Mouse (Mus musculus) large intestine, adult 2 months (tissue): ENCODE measurements at regions not wholly inside any gene's neighbourhood (a gene's known extent, or its start where the extent isn't known, plus 50 kb on each side); places are given as distances from the start of the nearest gene placed in this dataset.

Experiments used
- DNase-seq: peaks from one replicate; pipeline ENCODE4 v3.0.0-alpha.2; 2012; ENCODE audit warnings: low read depth, low spot score
- WGBS: fragments of 180-500 bp; shearing (Covaris S2); methylation state at CpG from one replicate; pipeline ENCODE4 v1.1.7; 2018; 5-methylcytosine and 5-hydroxymethylcytosine counted together

DNA sequence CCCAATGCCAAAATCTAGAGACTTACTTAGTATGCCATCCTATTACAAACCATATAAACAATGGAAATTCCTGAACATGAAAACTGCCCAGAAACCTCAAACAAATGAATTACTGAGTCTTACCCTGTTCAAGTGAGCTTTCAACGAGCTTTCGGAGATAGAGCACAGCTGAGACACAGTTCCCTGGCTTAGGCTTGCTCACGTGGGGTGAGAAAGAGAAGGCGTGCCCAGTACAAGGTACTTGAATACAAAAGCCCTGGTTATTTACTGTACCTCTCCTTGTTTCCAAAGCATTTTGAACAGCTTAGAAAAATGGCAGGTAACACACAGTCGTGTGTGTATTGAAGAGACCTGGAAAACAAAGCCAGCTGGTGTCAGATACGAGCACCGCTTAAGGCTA is 191.8 kb upstream of the Sox9 start:
- 82% methylated on average over 7 of the region's 7 CpGs for WGBS
- no peak for DNase-seq

DNA sequence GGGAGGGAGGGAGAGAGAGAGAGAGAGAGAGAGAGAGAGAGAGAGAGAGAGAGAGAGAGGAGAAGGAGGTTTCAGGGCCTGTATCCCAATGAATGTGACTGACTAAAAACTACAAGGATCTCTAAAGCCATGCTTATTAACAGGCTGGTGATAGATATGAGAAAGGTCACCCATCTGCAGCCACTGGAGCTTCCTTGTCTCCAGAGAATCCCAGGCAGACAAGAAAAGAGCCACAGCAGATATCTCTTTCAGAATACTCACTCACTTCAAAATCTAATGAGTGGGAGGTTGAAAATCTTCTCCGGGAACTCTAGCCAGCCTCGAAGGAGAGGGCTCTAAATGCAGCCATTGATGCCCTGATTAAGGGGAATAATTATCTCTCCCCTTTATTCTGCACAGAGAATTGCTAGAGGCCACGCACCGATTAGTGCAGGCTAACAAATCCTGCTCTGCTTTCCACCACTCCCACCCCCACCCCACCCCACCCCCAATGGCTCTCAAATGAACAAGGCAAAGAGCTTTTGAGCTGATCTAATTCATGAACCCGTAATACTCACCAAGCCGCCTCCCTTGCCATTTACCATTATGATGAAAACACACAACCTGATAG is 189.5 kb upstream of the Sox9 start:
- 81% methylated on average over 6 of the region's 6 CpGs for WGBS
- DNase-seq = no peak

DNA sequence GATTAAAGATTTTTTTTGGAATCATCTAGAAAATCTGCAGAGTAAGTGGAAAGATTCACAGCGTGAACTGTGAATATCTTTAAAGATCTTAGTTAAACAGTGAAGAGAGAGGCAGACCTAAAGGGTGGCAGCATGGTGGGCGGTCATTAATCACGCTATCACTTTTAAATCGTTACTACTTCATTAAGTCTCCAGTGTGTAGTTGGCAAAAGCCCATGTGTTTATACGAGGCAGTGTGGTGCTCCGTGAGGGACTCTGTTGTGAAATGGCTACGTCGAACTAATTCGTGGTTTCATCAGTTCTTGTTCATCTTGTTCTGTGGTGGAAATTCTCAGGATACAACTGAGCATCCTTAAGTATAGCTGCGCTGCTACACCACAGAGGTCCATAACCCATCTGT is 188.2 kb upstream of the Sox9 start:
- 84% methylated on average over 10 of the region's 10 CpGs for WGBS

DNA sequence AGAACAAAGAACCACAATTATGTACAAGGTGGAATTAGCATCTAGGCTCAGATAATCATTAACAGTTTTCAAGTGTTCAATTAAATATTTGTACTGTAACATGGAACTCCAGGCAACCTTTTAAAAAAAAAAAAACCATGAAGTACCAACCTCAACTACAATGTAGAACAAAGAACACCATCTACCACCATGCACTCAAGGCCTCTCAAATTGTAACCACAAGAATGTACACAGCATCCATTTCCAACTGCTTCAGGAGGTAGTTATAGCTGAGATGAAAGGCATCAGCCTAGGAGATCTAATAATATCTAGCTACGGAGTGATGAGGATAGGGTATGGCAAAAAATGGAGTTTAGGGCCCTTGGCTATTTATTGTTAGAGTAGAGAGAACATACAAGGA is 174.7 kb upstream of the Sox9 start:
- WGBS = 92% methylated on average over 1 of the region's 1 CpGs
- DNase-seq = no peak

More for the DNA sequence above, 188.2 kb upstream of the Sox9 start:
- no peak for DNase-seq

DNA sequence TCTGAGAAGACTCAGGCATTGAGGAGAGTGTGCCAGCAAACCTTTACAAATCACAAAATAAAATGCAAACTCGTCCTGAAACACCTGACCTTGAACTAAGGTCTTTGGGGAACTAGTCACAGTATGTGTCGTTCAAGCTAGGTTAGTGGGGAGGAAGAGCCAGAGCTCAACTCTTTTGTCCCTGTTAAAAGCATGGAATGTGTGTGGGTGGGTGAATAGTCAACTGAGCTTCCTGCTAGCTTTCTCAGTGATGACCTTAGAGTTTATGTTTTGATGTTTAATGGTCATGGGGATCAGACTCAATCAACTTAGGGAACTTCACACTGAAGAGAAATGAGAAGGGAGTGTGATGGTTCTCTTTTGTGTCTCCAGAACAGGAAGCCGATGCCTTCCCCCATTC is 172.7 kb upstream of the Sox9 start:
- WGBS = 78% methylated on average over 3 of the region's 3 CpGs

DNA sequence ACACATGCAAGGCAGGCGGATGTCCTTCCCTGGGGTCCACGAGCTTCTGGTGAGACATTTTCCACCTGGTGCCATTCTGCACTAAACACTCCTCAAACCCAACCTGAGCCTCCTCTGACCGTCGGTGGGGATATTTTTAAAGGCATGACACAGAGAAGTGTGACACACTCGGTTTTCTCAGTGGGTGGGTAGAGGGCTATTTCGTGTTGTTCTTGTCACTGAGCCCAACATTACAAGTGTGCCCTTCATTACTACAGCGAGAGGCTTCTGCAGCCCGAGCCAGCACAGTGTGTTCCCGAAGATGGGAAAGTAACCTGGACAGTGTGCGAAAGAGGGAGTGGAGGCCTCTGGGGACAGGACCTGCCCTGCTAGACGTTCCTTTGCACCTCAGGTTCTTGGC is 171.0 kb upstream of the Sox9 start:
- no peak for DNase-seq

More for the DNA sequence above, 172.7 kb upstream of the Sox9 start:
- no peak for DNase-seq

DNA sequence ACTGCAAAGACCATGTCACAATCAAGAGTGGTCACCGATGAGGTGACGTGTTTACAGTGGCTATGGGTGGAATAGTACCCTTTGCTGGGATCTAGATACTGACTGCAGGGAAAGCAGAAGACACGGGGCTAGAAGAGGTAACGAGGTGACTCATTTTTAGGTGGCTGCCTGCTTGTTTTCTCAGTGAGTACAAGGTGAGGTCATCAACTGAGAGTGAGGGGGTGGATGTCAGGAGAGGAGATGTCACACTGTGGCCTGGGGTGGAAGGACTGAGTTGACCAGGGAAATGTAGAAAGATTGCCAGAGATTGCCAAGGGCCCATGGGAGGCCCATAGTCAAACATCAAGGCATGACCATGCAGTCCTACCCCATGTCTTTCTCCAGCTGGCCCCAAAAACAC is 166.4 kb upstream of the Sox9 start:
- 86% methylated on average over 4 of the region's 4 CpGs for WGBS
- DNase-seq = no peak

More for the DNA sequence above, 171.0 kb upstream of the Sox9 start:
- WGBS = 70% methylated on average over 11 of the region's 11 CpGs

DNA sequence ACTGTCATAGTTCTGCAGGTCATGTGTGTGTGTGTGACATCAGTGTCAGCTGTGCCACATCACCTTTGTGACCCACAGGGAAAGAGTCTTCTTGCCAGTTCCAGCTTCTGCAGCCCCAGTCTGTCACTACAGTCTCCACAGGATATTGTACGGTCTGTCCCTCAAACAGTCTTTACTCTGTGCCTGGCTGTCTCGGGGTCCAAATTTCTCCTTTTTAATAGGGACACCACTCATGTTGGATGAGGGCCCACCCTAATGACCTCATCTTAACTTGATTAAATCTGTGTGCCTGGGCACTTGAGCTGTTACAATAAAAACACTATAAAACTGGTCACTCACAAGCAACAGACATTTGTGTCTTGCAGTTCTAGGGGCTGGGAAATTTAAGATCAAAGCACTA is 165.1 kb upstream of the Sox9 start:
- DNase-seq = no peak
- 51% methylated on average over 2 of the region's 2 CpGs for WGBS

DNA sequence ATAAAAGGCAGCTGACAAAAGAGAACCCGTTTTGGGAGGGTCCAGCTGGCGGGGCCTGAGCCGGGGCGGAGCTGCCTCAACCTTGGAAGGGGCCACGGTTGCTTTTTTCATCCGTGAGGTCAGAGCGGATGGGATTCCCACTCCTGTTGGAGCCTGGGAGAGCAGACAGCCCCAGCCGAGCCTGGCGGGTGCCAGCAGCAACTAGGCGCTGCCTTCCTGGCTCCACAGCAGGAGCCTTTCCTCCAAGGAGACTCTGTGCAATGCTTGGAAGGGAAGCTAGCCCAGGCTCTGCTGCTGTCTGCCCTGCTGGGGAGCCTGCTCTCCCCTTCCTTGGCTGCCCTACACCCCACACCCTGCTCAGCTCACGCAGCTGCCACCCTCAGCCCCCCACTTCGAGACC is 161.1 kb upstream of the Sox9 start:
- DNase-seq = no peak

DNA sequence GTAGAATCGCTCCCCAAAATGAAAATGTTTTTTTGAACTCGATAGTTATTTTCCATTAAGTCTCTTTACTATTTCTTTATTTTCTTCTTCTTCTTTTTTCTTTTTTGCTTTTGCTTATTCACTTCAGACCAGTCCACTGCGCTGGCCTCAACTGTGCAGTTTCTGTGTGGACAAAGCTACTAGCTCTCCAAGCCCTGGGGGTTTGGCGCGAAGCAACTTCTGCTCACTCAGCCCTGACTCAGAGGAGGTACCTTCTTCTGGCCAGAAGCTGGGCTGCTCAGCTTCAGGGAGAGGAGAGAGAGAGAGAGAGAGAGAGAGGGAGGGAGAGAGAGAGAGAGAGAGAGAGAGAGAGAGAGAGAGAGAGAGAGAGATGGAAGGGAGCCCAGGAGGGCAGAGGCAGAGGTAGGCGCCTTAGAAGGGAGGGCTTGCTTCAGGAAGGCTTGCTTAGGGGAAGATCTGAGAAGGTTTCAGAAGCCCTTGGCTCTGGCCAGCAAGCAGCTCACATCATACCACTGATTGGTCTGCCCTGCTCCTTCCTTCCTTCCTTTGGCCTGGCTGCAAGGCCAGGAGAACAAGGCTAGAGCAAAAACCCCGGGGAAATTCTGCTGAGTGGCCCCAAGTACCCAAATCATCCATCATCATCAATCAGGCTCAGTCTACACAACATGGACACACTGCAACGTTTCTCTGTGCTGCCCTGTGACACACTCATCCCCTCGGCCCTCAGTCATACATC is 160.5 kb upstream of the Sox9 start:
- WGBS = 67% methylated on average over 9 of the region's 9 CpGs
- DNase-seq = no peak

More for the DNA sequence above, 161.1 kb upstream of the Sox9 start:
- 10% methylated on average over 12 of the region's 12 CpGs for WGBS

DNA sequence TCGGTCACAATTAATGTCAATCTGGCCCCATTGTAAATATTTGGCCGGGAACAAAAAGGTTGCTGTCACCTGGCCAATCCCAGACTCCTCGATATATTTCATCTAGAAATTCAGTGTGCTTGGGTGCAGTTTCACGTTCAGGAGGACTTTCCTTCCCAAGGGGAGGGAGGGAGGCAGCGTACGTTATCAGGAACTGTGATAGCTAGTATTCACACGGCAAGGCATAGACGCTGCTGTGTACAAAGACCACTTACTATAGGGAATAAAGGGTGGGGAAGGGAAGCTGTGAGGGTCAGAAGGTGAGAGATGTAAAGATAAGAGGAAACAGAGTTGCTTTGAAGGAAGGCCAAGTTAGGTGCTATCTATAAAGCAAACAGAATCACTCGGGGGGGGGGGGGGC is 132.7 kb upstream of the Sox9 start:
- WGBS = 24% methylated on average over 9 of the region's 9 CpGs
- no peak for DNase-seq

DNA sequence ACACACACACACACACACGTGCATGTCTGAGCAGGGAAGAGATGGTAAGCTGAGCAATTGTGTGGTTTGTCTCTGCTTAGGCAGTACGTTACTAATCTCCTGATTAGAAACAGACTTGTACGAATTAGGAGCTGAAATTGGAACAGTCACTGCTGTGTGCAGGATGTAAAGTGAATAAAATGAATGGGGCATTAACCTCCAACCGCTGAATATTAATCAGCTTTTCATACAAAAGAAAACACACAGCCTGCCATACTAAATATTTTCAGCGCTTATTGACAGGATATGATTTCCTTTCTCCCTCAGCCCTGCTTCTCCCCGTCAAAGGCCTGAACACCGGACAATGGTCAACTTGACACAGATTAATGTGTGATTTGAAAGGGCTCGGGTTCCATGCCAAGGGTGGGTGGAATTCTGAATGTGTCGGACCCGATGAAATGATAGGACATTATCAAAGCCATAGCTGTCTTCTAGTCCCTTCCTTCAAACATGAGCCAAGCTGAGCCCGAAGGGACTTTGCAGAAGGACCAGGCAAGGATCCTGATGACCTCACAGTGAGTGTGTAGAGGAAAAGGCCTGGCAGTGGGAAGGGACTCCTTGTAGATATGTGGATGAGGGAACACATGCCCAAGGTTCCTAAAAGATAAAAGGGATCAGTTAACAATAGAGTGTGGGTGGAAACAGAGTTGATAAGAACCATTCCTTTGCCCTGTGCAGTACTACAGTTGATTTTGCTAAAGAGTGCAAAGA is 124.4 kb upstream of the Sox9 start:
- 85% methylated on average over 11 of the region's 11 CpGs for WGBS
- DNase-seq = no peak

DNA sequence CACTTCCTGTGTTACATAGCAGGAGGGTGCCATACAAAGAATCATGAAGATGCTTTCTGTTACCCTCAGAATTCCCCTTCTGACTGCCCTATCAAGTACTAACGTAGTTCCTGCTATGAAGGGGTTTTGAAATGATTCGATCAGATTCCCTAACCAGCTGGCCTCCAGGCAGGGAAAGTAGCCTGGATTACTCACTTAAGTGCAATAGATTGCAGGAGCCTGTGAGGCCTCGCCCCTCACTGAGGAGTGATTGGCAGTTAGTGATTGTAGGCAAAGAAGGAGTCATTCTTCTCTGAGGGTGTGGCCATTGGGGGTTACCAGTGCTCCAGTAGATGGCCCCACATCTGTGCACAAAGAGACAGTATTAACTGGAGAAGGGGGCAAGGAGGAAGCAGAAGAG is 122.1 kb upstream of the Sox9 start:
- no peak for DNase-seq
- WGBS = 36% methylated on average over 3 of the region's 3 CpGs

DNA sequence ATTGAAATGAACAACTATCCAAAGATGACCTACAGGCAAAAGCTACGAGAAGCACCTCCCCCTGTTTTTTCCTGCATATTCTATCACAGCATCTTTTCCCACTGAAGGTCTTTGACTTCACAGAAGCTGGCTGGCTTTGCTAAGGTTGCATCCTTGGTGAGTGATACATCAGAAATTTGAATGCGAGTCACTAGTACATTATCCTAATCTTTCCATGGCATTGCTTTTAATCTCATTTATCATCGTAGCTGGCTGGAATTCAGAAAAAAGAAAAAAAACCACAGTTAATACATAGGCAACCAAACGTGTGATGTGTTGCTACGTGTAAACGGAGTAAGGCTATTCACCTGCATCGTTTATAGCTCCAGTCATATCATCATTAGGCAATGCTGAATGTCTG is 120.6 kb upstream of the Sox9 start:
- 83% methylated on average over 7 of the region's 7 CpGs for WGBS
- no peak for DNase-seq

DNA sequence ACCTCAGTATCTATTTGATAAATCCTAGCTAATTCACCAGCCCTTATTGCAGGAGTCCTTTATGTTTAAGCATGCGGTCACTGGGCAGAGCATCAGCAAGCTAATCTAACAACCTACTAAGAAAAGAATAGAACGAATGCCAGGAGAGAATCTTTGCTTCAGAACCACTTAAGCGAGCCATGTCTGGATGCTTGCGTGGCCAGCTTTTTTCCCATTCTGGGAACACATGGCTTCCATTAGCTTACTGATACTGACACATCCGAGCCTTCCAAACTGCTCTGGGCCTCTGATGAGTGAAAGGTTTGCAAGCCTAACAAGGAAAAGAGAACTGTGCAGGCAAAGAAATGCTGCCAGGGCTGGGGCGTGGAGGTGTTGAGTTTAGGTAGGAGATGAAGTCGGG is 114.7 kb upstream of the Sox9 start:
- WGBS = 72% methylated on average over 7 of the region's 7 CpGs
- no peak for DNase-seq

DNA sequence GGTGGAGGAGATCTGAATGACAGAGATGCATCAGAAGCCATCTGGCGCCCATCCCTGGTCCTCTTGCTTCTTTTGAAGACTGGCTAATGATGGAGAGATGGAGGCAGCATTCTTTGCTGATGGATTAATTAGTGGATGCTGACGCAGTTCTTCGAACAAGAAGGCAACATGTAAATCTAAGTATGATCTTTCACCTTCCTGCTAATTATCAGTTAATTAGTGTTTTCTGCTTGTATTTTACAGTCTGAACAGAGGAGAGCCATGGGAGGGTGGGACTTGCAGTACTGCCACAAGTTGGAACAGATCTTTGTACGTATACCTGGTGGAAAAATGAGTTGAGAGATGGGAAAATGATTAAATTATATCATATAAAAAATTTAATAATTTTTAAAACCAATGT is 109.9 kb upstream of the Sox9 start:
- no peak for DNase-seq
- 88% methylated on average over 4 of the region's 4 CpGs for WGBS

DNA sequence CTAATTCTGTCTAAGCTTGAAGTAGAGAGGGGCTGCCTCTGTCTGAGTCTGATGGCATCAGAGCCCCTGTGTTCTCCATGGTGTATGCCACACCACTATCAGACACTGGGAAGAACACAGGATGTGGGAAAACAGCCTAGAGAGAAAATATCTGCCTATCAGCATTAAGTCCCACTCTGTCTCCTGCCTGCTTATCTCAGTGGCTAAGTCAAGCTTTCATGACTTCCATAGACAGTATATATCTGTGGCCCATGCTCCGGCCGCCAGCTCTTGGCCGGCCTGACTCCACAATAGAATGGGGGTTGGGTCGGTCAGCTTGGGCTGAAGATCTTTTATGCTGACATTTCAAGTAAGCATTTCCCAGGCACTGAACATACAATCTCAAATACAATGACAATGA is 92.0 kb upstream of the Sox9 start:
- 88% methylated on average over 4 of the region's 4 CpGs for WGBS
- no peak for DNase-seq

DNA sequence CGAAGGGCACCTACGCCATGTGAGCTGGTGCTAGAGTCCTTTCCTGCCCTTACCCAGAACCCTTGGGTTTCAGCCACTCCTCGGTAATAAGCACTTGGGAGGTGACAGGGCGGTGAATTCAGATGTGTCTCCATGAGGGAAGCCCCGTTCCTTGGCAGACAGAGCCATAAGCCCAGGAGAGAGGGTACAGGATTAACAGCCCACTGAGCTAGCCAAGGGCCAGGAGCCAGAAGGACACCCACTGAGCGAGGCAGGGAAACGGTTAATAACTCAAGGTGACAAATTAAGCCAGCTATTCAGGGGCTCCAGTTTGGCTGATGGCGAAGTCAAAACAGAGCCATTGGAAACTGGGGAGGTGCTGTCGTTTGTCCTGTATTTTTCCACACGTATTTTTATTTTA is 75.9 kb upstream of the Sox9 start:
- no peak for DNase-seq
- WGBS = 81% methylated on average over 10 of the region's 10 CpGs

DNA sequence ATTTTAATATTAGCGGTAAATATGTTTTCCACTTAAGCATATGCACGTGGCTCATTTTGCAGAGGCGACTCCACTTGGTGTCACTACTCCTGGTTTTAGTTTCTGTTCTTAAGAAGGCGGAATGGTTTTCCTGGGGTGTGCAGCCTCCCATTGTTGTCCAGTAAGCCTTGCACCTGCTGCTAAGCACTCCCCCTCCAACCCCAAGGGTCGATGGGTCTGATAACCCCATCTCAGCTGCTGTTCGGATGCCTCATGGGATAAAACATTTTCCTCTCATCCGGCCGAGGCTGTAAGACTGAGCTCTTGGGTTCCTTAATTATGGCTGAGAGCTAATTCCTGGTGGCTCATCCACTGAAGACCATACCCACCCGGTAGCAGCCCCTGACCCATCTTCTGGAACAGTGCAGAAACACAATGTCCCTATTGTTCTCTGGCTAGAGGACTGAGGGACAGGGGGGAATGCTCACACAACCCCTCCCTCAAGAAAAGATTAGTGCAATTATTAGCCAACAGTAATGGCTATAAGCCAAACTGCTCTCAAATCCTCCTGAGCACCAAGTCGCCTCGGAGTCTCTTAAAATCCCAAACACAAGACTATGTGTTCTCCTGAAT is 73.8 kb upstream of the Sox9 start:
- 84% methylated on average over 11 of the region's 11 CpGs for WGBS
- DNase-seq = no peak

DNA sequence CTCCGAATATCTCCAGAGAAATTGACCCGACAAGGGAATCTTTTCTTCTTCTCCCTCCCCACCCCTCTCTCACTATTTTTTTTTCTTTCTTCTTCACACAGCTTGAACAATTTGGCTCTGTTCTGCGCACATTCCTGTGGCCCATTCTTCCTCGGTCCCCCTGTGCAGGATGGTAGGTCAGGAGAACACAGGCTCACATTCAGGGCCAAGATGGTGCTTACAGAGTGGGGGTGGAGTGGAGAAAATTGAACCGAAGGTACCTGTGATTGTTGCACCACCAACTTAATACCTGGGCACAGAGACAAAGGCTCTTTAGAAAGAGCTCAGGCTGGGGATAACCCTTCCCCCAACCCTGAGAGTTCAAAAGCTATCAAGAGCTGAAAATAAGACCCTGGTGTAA is 70.4 kb upstream of the Sox9 start:
- WGBS = 82% methylated on average over 5 of the region's 5 CpGs
- no peak for DNase-seq

DNA sequence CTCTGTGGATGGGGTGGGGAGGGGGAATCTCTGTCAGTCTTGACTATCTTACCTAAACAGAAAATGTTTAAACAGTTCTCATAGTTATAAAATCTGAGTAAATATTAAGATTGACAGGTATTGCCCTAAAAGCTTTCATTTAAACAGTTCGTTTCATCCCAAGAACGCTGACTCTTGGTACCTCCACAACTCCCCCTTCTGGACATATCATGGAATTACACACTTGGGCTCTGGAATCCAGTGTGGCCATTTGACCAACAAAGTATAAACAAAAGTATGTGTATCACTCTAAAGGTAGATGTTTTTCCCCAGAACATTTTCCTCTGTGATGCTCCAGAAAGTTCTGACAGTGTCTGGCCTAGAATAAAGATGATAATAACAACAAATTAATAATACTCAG is 63.5 kb upstream of the Sox9 start:
- WGBS = 62% methylated on average over 2 of the region's 2 CpGs
- DNase-seq = no peak
